Comparison of ENCODE assay signal across 22 mouse cellular contexts in the genomic region with DNA sequence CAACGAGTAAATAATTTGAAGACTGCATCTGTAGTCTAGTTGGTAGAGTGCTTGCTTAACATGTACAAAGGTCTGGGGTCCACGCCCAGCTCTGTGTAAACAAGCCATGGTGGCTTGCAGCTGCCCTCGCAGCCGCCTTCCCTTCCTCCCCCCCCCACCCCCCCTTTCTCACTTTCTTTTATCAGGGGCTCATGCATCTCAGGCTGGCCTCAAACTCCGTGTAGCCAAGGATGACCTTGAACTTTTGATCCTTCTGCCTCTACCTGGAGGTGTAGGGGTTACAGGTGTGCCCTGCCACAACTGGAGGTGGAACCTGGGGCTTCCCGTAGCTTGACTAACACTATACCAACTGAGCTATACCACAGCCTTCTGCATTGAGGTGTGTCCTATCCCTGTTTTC. TPM values are rescaled to one million over a fixed set of nuclear protein-coding genes. Genes with fewer than 3 reads are reported as not detected.
DNase-seq lines count a peak whose midpoint lies in the region; ATAC-seq and TF ChIP-seq lines count a peak whose summit lies in the region.
"Had no signal": no experiment of that assay in that cellular context is flagged by ENCODE, and none has a peak within 500 bp of the region (broad histone marks: within the 10 kb centered on the region; RNA-seq: fewer than 3 reads in every experiment).

No protein-coding gene starts in this region.

- peaks cover 12% of the 10 kb centered on the region for H3K36me3 ChIP-seq in ES-Bruce4 (ENCODE audit: control insufficient read depth, insufficient read depth, low read length, poor library complexity, severe bottlenecking)
- peaks cover 20% of the 10 kb centered on the region for H3K36me3 ChIP-seq in intestine, embryonic 15.5 days
- H3K36me3 ChIP-seq in liver, embryonic 12.5 days = peaks cover 65% of the 10 kb centered on the region
- peaks cover 37% of the 10 kb centered on the region for H3K36me3 ChIP-seq in stomach, embryonic 15.5 days
- H3K36me3 ChIP-seq in midbrain, embryonic 11.5 days (ENCODE audit: control insufficient read depth, insufficient read depth, low read length) = peaks cover 16% of the 10 kb centered on the region

- WGBS in intestine, embryonic 15.5 days = 68% methylated on average over 6 of the region's 6 CpGs
- whole genome bisulfite sequencing in liver, embryonic 12.5 days (ENCODE audit: insufficient replicate concordance) = 65% methylated on average over 6 of the region's 6 CpGs
- 68% methylated on average over 6 of the region's 6 CpGs for WGBS in stomach, embryonic 15.5 days
- WGBS in midbrain, embryonic 11.5 days = 90% methylated on average over 6 of the region's 6 CpGs

- peak; percentile 89 for ATAC-seq in intestine, embryonic 15.5 days
- ATAC-seq in liver, embryonic 12.5 days = 0 out of 2 replicates have a peak, but pooled peaks have one; percentile 14
- 0 out of 2 replicates have a peak, but pooled peaks have one; percentile 54 for ATAC-seq in stomach, embryonic 15.5 days (ENCODE audit: insufficient read depth, low FRiP score, low read depth)
- ATAC-seq in midbrain, embryonic 11.5 days (ENCODE audit: low FRiP score) = no peak

- no peak overlapping the region; the same call in 1 of the 2 replicates for H3K4me2 ChIP-seq in intestine, embryonic 15.5 days (replicated peaks)
- no peak overlapping the region for H3K4me2 ChIP-seq in liver, embryonic 12.5 days
- H3K4me2 ChIP-seq in stomach, embryonic 15.5 days = no peak overlapping the region
- H3K4me2 ChIP-seq in midbrain, embryonic 11.5 days = no peak overlapping the region
- H3K4me2 ChIP-seq: embryonic facial prominence, embryonic 12.5 days; forebrain, embryonic 12.5 days; heart, embryonic 15.5 days; hindbrain, embryonic 15.5 days; liver, embryonic 15.5 days; midbrain, embryonic 12.5 days had no signal

- intact Hi-C loops in left cerebral cortex, postnatal 10 days (cut with DNase I) = no loop called here

- H3K4me1 ChIP-seq in ES-Bruce4 (ENCODE audit: control insufficient read depth, insufficient read depth, low read length) = no peaks in the 10 kb centered on the region
- H3K4me1 ChIP-seq in intestine, embryonic 15.5 days (replicated peaks) = no peaks in the 10 kb centered on the region
- H3K4me1 ChIP-seq in liver, embryonic 12.5 days = peaks cover under 1% of the 10 kb centered on the region; the same call in 1 of the 2 replicates
- H3K4me1 ChIP-seq in stomach, embryonic 15.5 days = no peaks in the 10 kb centered on the region
- no peaks in the 10 kb centered on the region for H3K4me1 ChIP-seq in midbrain, embryonic 11.5 days (ENCODE audit: control insufficient read depth, insufficient read depth, low read length)
- H3K4me1 ChIP-seq: embryonic facial prominence, embryonic 12.5 days; forebrain, embryonic 12.5 days; heart, embryonic 15.5 days; hindbrain, embryonic 15.5 days; liver, embryonic 15.5 days; midbrain, embryonic 12.5 days had no signal

- DNase-seq in right cerebral cortex, postnatal 4 days = no peak
- no peak for DNase-seq in layer of hippocampus, postnatal 36 days
- DNase-seq in midbrain, embryonic 11.5 days (ENCODE audit: low spot score, missing footprints) = no peak
- DNase-seq in left cerebral cortex, postnatal 10 days (ENCODE audit: extremely low spot score in 1 of 2, low spot score in 2 of 2) = no peak
- DNase-seq: adrenal gland, postnatal 14 days; cerebellum, adult 2 months; cerebellum, postnatal 25 days; heart, postnatal 4 days; kidney, adult 18-20 months; kidney, postnatal 4 days; lung, postnatal 10 days; right cerebral cortex, postnatal 14 days had no signal

- peak overlapping the region; percentile 31 for H3K4me3 ChIP-seq in ES-Bruce4 (ENCODE audit: low read depth, low read length)
- H3K4me3 ChIP-seq in intestine, embryonic 15.5 days (replicated peaks) = no peak overlapping the region
- H3K4me3 ChIP-seq in liver, embryonic 12.5 days = no peak overlapping the region
- no peak overlapping the region for H3K4me3 ChIP-seq in stomach, embryonic 15.5 days (replicated peaks)
- H3K4me3 ChIP-seq in midbrain, embryonic 11.5 days (ENCODE audit: low read depth, low read length) = no peak overlapping the region
- H3K4me3 ChIP-seq: embryonic facial prominence, embryonic 12.5 days; forebrain, embryonic 12.5 days; heart, embryonic 15.5 days; hindbrain, embryonic 15.5 days; liver, embryonic 15.5 days; midbrain, embryonic 12.5 days had no signal

- H3K27ac ChIP-seq in ES-Bruce4 (ENCODE audit: insufficient read depth, low read length) = peak overlapping the region; percentile 68
- no peak overlapping the region for H3K27ac ChIP-seq in intestine, embryonic 15.5 days
- no peak overlapping the region for H3K27ac ChIP-seq in liver, embryonic 12.5 days
- no peak overlapping the region for H3K27ac ChIP-seq in stomach, embryonic 15.5 days
- H3K27ac ChIP-seq in midbrain, embryonic 11.5 days (ENCODE audit: low read depth, low read length) = no peak overlapping the region
- H3K27ac ChIP-seq: embryonic facial prominence, embryonic 12.5 days; forebrain, embryonic 12.5 days; heart, embryonic 15.5 days; hindbrain, embryonic 15.5 days; liver, embryonic 15.5 days; midbrain, embryonic 12.5 days had no signal

- no peak for TF ChIP-seq CTCF in ES-Bruce4 (IDR thresholded peaks at IDR 0.05; ENCODE audit: low read depth, low read length)

- peak; percentile 88; the same call in 1 of the 2 replicates for TF ChIP-seq EP300 in ES-Bruce4 (IDR thresholded peaks at IDR 0.05; ENCODE audit: insufficient read depth, low read depth, low read length)

- no peaks in the 10 kb centered on the region for H3K27me3 ChIP-seq in ES-Bruce4 (ENCODE audit: control insufficient read depth, insufficient read depth, low read length, poor library complexity, severe bottlenecking)
- no peaks in the 10 kb centered on the region for H3K27me3 ChIP-seq in intestine, embryonic 15.5 days (replicated peaks)
- H3K27me3 ChIP-seq in liver, embryonic 12.5 days (replicated peaks) = no peaks in the 10 kb centered on the region
- no peaks in the 10 kb centered on the region for H3K27me3 ChIP-seq in stomach, embryonic 15.5 days (replicated peaks)
- no peaks in the 10 kb centered on the region for H3K27me3 ChIP-seq in midbrain, embryonic 11.5 days (ENCODE audit: control insufficient read depth, insufficient read depth, low read length)
- H3K27me3 ChIP-seq: embryonic facial prominence, embryonic 12.5 days; forebrain, embryonic 12.5 days; heart, embryonic 15.5 days; hindbrain, embryonic 15.5 days; liver, embryonic 15.5 days; midbrain, embryonic 12.5 days had no signal

- 0 out of 2 replicates have a peak overlapping the region, but pooled peaks have one; percentile 30 for H3K9ac ChIP-seq in ES-Bruce4 (ENCODE audit: low read depth, poor library complexity, severe bottlenecking)
- H3K9ac ChIP-seq in intestine, embryonic 15.5 days = no peak overlapping the region
- no peak overlapping the region for H3K9ac ChIP-seq in liver, embryonic 12.5 days
- H3K9ac ChIP-seq in stomach, embryonic 15.5 days = no peak overlapping the region
- H3K9ac ChIP-seq in midbrain, embryonic 11.5 days (ENCODE audit: low read length) = no peak overlapping the region
- H3K9ac ChIP-seq: embryonic facial prominence, embryonic 12.5 days; forebrain, embryonic 12.5 days; heart, embryonic 15.5 days; hindbrain, embryonic 15.5 days; liver, embryonic 15.5 days; midbrain, embryonic 12.5 days had no signal

- H3K9me3 ChIP-seq in ES-Bruce4 (replicated peaks; ENCODE audit: control insufficient read depth, insufficient read depth, low read length, poor library complexity, severe bottlenecking) = no peaks in the 10 kb centered on the region
- H3K9me3 ChIP-seq in intestine, embryonic 15.5 days = no peaks in the 10 kb centered on the region
- no peaks in the 10 kb centered on the region for H3K9me3 ChIP-seq in liver, embryonic 12.5 days (replicated peaks)
- H3K9me3 ChIP-seq in stomach, embryonic 15.5 days = no peaks in the 10 kb centered on the region
- no peaks in the 10 kb centered on the region for H3K9me3 ChIP-seq in midbrain, embryonic 11.5 days (ENCODE audit: control insufficient read depth, low read length)
- H3K9me3 ChIP-seq: embryonic facial prominence, embryonic 12.5 days; forebrain, embryonic 12.5 days; heart, embryonic 15.5 days; hindbrain, embryonic 15.5 days; liver, embryonic 15.5 days; midbrain, embryonic 12.5 days had no signal

- no peak for TF ChIP-seq POLR2A in ES-Bruce4 (IDR thresholded peaks at IDR 0.05; ENCODE audit: insufficient read depth, low read length)

RNA-seq across cellular contexts. Expression of a gene that starts 13.4 kb away (rescaled TPM):
- polyA plus RNA-seq in ES-Bruce4 (2011; ENCODE audit: insufficient read depth, insufficient read length, low read depth, missing spikeins) = 20.3 and 20.4 TPM in 2 replicates
- 9.7 and 10.3 TPM in 2 replicates for polyA plus RNA-seq in intestine, embryonic 15.5 days (2015; fragmentation: Nextera tagmentation; extraction: Ambion mirVana)
- polyA plus RNA-seq in liver, embryonic 12.5 days (2016; fragmentation: Nextera tagmentation; extraction: Ambion mirVana) = 5.3 and 5.9 TPM in 2 replicates
- 10.4 and 12.1 TPM in 2 replicates for polyA plus RNA-seq in stomach, embryonic 15.5 days (2015; fragmentation: Nextera tagmentation; extraction: Ambion mirVana)
- 10 to 100 TPM; 10.8 to 11.4 TPM for total RNA-seq in layer of hippocampus, postnatal 36 days (2021)
- polyA plus RNA-seq in midbrain, embryonic 11.5 days (2014; fragmentation: Nextera tagmentation; extraction: Ambion mirVana) = 20.4 and 20.6 TPM in 2 replicates
- 10 to 100 TPM; 15.0 to 15.2 TPM for total RNA-seq in left cerebral cortex, postnatal 10 days (2021)

RNA-seq across cellular contexts. Expression of a gene that starts 13.8 kb away (rescaled TPM):
- 72.0 and 79.3 TPM in 2 replicates for polyA plus RNA-seq in ES-Bruce4 (2011; ENCODE audit: insufficient read depth, insufficient read length, low read depth, missing spikeins)
- polyA plus RNA-seq in intestine, embryonic 15.5 days (2015; fragmentation: Nextera tagmentation; extraction: Ambion mirVana) = 33.1 and 38.6 TPM in 2 replicates
- polyA plus RNA-seq in liver, embryonic 12.5 days (2016; fragmentation: Nextera tagmentation; extraction: Ambion mirVana) = 24.7 and 25.3 TPM in 2 replicates
- polyA plus RNA-seq in stomach, embryonic 15.5 days (2015; fragmentation: Nextera tagmentation; extraction: Ambion mirVana) = 28.7 and 31.2 TPM in 2 replicates
- total RNA-seq in layer of hippocampus, postnatal 36 days (2021) = 10 to 100 TPM; 24.4 to 27.4 TPM
- polyA plus RNA-seq in midbrain, embryonic 11.5 days (2014; fragmentation: Nextera tagmentation; extraction: Ambion mirVana) = 43.2 and 48.9 TPM in 2 replicates
- total RNA-seq in left cerebral cortex, postnatal 10 days (2021) = 10 to 100 TPM; 24.8 to 27.9 TPM

RNA-seq across cellular contexts. Expression of a gene that starts 16.1 kb away (rescaled TPM):
- 3.9 and 6.0 TPM in 2 replicates for polyA plus RNA-seq in ES-Bruce4 (2011; ENCODE audit: insufficient read depth, insufficient read length, low read depth, missing spikeins)
- 7.8 and 9.5 TPM in 2 replicates for polyA plus RNA-seq in intestine, embryonic 15.5 days (2015; fragmentation: Nextera tagmentation; extraction: Ambion mirVana)
- polyA plus RNA-seq in liver, embryonic 12.5 days (2016; fragmentation: Nextera tagmentation; extraction: Ambion mirVana) = 5.8 TPM in 2 replicates
- 7.4 and 8.0 TPM in 2 replicates for polyA plus RNA-seq in stomach, embryonic 15.5 days (2015; fragmentation: Nextera tagmentation; extraction: Ambion mirVana)
- 10 to 100 TPM; 11.0 to 11.5 TPM for total RNA-seq in layer of hippocampus, postnatal 36 days (2021)
- polyA plus RNA-seq in midbrain, embryonic 11.5 days (2014; fragmentation: Nextera tagmentation; extraction: Ambion mirVana) = 8.8 and 9.6 TPM in 2 replicates
- 10 to 100 TPM in 1 of 2 experiments, 1 to 10 TPM in 1; 10.0 to 10.3 TPM for total RNA-seq in left cerebral cortex, postnatal 10 days (2021)

RNA-seq across cellular contexts. Expression of a gene that starts 25.9 kb away (rescaled TPM):
- 300 and 316 TPM in 2 replicates for polyA plus RNA-seq in ES-Bruce4 (2011; ENCODE audit: insufficient read depth, insufficient read length, low read depth, missing spikeins)
- polyA plus RNA-seq in intestine, embryonic 15.5 days (2015; fragmentation: Nextera tagmentation; extraction: Ambion mirVana) = 899 and 947 TPM in 2 replicates
- polyA plus RNA-seq in liver, embryonic 12.5 days (2016; fragmentation: Nextera tagmentation; extraction: Ambion mirVana) = 460 and 491 TPM in 2 replicates
- 678 and 770 TPM in 2 replicates for polyA plus RNA-seq in stomach, embryonic 15.5 days (2015; fragmentation: Nextera tagmentation; extraction: Ambion mirVana)
- total RNA-seq in layer of hippocampus, postnatal 36 days (2021) = 100 to 1,000 TPM; 262 to 270 TPM
- 487 and 540 TPM in 2 replicates for polyA plus RNA-seq in midbrain, embryonic 11.5 days (2014; fragmentation: Nextera tagmentation; extraction: Ambion mirVana)
- total RNA-seq in left cerebral cortex, postnatal 10 days (2021) = 100 to 1,000 TPM; 267 to 289 TPM

RNA-seq across cellular contexts. Expression of a gene that starts 50.7 kb away (rescaled TPM):
- polyA plus RNA-seq in ES-Bruce4 (2011; ENCODE audit: insufficient read depth, insufficient read length, low read depth, missing spikeins) = 47.9 and 49.6 TPM in 2 replicates
- polyA plus RNA-seq in intestine, embryonic 15.5 days (2015; fragmentation: Nextera tagmentation; extraction: Ambion mirVana) = 43.1 and 47.1 TPM in 2 replicates
- 39.0 and 39.1 TPM in 2 replicates for polyA plus RNA-seq in liver, embryonic 12.5 days (2016; fragmentation: Nextera tagmentation; extraction: Ambion mirVana)
- polyA plus RNA-seq in stomach, embryonic 15.5 days (2015; fragmentation: Nextera tagmentation; extraction: Ambion mirVana) = 43.0 and 44.6 TPM in 2 replicates
- total RNA-seq in layer of hippocampus, postnatal 36 days (2021) = 10 to 100 TPM; 23.0 to 23.4 TPM
- 31.7 and 35.9 TPM in 2 replicates for polyA plus RNA-seq in midbrain, embryonic 11.5 days (2014; fragmentation: Nextera tagmentation; extraction: Ambion mirVana)
- 10 to 100 TPM; 29.1 to 29.2 TPM for total RNA-seq in left cerebral cortex, postnatal 10 days (2021)
